Mouse (Mus musculus) left cerebral cortex, postnatal 4 days (tissue): Measurements from ENCODE around the gene Dguok. TPM values are rescaled to one million over a fixed set of nuclear protein-coding genes. Genes with fewer than 3 reads are reported as not detected.

Source experiments
- DNase-seq: peaks from one replicate; pipeline ENCODE4 v3.0.0-alpha.2; 2022
- intact Hi-C: fragments of 180-260 bp; cut with DNase I; formaldehyde crosslinking; loops from one replicate; pipeline ENCODE4 v1.15.1; 2025
- total RNA-seq, 2 experiments: library from RNA; stranded (reverse); gene quantifications; 2 replicates each; pipeline ENCODE4 v1.2.3; 2021

Dguok gene
- 10 to 100 TPM; 31.3 to 34.8 TPM for total RNA-seq

GRCm38 (mm10) chr6:83506258-83507167 lies at the start of gene Dguok:
Gene Dguok (minus strand): TSS chr6:83506969.
- intact Hi-C loops, result no loop called here
- peak; percentile 97 for DNase-seq

- intact Hi-C loops, result no loop called here
- no peak for DNase-seq
Measured at GRCm38 (mm10) chr6:83555972-83556371, 49.2 kb upstream of the Dguok start.

- no peak for DNase-seq
- intact Hi-C loops, result no loop called here
Measured at GRCm38 (mm10) chr6:83548346-83548745, 41.6 kb upstream of the Dguok start.

- intact Hi-C loops, result no loop called here
- DNase-seq, result no peak
Measured at GRCm38 (mm10) chr6:83545778-83546177, 39.0 kb upstream of the Dguok start.

- intact Hi-C loops, result no loop called here
- DNase-seq, result peak; percentile 21
Measured at GRCm38 (mm10) chr6:83541756-83542456, 35.1 kb upstream of the Dguok start.

GRCm38 (mm10) chr6:83540017-83540416 lies 33.2 kb upstream of the Dguok start:
- peak; percentile 53 for DNase-seq
- intact Hi-C loops, result no loop called here

- no peak for DNase-seq
- intact Hi-C loops, result no loop called here
Measured at GRCm38 (mm10) chr6:83536795-83537059, 30.0 kb upstream of the Dguok start.

- no peak for DNase-seq
- intact Hi-C loops, result no loop called here
Measured at GRCm38 (mm10) chr6:83536028-83536794, 29.4 kb upstream of the Dguok start, which contains the start of gene Actg2. Gene Actg2 (minus strand): TSS chr6:83536265.

GRCm38 (mm10) chr6:83532608-83533007 lies 25.8 kb upstream of the Dguok start:
- peak; percentile 6 for DNase-seq
- intact Hi-C loops, result no loop called here

- intact Hi-C loops, result no loop called here
- no peak for DNase-seq
Measured at GRCm38 (mm10) chr6:83523194-83523593, 16.4 kb upstream of the Dguok start.

DNA sequence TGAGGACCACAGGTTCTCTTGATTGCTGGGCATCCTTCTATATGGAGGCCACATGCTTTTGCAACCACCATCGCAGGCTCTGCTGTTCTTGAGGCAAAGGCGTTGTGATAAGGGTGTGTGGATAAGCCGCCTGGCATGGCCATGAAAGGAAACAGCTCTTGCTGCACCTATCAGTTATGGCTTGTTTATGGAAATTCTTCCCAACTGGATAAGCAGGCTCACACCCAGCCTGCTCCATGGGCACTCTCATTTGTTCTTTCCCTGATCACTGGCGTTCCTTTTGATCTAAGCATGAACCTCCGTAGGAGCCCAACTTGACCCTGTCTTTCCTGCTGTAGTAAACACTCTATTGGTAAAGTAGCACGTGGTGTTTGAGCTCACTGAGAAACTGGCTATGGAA lies 15.0 kb upstream of the Dguok start:
- no peak for DNase-seq
- intact Hi-C loops, result no loop called here

- intact Hi-C loops, result no loop called here
- DNase-seq, result no peak
Measured at GRCm38 (mm10) chr6:83518637-83519036, 11.9 kb upstream of the Dguok start.

- intact Hi-C loops, result no loop called here
- no peak for DNase-seq
Measured at GRCm38 (mm10) chr6:83515172-83515571, 8.4 kb upstream of the Dguok start.

- DNase-seq, result peak; percentile 63
Measured at GRCm38 (mm10) chr6:83512495-83512894, 5.7 kb upstream of the Dguok start.

GRCm38 (mm10) chr6:83510210-83510609 lies 3.4 kb upstream of the Dguok start:
- intact Hi-C loops, result loop anchor here (5.0 kb wide), 1 partner anchor 153 kb away; no protein-coding TSS in a partner anchor
- DNase-seq, result peak; percentile 18

More at GRCm38 (mm10) chr6:83512495-83512894, 5.7 kb upstream of the Dguok start:
- intact Hi-C loops, result loop anchor here (5.0 kb wide), 1 partner anchor 155 kb away; no protein-coding TSS in a partner anchor

- intact Hi-C loops, result no loop called here
- peak; percentile 64 for DNase-seq
Measured at GRCm38 (mm10) chr6:83509442-83509841, 2.7 kb upstream of the Dguok start.

DNA sequence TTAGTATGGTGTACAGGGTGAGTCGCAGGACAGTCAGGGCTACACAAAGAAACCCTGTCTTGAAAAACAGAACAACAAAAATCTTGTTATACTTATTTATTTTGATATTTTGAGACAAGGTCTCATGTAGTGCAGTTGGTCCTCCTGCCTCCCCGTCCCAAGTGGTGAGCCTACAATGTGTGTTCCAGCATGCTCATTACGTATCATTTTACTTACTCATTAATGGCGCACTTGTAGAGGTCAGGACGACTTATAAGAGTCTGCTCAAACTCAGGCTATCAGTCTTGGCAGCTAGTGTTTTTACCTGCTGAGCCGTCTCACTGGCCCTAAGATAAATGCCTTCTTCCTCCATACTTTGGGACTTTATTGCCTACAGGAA lies 388 bp upstream of the Dguok start:
- intact Hi-C loops, result no loop called here
- DNase-seq, result no peak

DNA sequence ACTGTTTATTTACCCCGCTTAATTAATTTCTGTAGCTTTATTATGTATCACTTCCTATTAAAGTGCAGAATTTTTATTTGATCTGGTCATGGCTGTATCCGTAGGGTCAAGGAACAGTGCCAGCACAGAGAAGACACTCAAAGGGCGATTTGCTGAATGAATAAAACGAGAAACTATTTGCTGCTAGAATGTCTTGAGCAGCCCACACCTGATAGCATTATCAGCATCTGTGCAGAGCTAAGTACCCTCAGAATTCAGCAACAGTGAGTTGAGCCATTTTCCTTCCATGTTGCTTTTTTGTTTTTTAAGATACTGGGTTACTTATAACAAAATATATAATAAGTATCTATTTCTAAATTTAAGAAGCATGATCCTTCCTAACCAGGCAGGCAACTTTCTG lies 1.2 kb downstream of the Dguok start:
- intact Hi-C loops, result no loop called here
- no peak for DNase-seq

DNA sequence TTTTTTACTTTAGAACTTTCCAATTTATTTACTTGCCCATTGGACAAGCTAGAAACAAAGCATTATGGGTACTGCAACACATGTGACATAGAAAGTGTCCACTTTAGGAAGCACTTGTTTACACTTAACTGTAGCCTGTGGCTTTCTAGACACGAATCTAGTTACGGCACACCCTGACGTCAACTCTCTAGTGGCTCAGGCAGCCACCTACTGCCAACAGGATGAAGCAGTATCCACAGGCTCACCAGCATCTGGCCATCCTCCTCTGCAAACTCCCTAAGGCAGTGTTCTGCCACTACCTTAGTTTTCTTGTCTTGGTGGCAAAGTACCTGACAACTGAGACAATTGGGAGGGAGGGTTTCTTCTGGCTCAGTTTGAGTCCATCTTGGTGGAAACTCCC lies 3.4 kb downstream of the Dguok start:
- intact Hi-C loops, result no loop called here

DNA sequence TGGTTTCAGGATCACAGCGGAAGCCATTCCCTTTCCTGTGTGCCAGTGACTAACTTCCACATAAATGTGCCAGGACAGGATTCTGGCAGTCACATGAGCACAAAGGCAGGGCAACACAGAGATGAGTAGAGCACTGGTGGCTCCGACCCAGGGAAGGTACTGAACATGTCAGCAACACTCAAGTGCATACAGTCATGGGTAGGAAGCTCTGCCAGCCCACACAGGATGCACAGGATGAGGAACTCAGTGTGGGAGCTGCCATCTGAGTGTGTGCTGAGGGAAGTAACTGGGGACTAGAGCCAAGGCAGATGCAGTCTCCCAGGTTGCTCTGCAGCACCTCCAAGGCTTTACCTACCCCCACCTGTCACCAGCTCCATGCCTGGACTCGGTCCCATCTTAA lies 4.1 kb downstream of the Dguok start:
- DNase-seq, result no peak
- intact Hi-C loops, result no loop called here

More for the DNA sequence above, 3.4 kb downstream of the Dguok start:
- DNase-seq, result no peak
